Mouse (Mus musculus): Measurements from ENCODE around the gene Txndc5. TPM values are rescaled to one million over a fixed set of nuclear protein-coding genes. Genes with fewer than 3 reads are reported as not detected.

The Txndc5 gene
- polyA plus RNA-seq, 1 experiment, result 194 TPM

DNA sequence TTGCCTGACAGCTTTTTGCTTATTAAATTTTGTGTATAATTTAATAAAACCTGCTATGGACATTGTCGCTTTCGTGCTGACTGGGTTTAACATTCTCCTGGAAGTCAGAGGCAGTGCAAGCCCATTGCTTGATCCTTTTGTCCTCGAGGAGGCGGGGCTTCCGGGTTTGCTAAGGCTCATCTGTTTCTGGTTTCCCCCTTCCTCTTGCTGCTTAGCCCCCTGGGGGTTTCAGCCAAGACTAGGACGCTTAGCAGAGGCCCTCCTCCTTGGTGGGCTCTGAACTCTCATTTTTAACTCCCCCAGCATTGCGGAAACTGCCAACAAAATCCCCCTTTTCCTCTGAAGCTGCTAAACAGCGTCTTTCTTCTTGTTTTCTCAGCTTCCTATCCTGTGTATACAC is 51.7 kb downstream of the Txndc5 start:
- 55% methylated on average over 8 of the region's 8 CpGs for WGBS
- no peak for DNase-seq (ENCODE audit: low read depth, low spot score)

DNA sequence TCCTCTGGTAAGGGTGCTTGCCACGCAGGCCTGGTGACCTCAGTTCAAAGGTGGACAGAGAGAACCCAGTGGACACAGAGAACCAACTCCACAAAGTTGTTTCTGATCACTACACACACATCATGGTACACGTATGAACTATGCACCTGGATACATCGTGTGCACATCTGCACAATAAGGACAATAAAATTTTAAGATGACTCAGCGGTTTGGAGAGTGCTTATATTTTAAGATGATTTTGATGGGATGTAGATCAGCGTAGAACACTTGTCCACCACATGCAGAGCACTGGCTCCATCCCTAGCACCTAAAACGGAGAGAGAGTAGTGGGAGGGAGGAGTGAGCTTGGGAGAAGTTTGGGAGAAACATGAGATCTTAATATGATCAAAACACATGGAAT is 55.1 kb downstream of the Txndc5 start:
- no peak for DNase-seq (ENCODE audit: low read depth, low spot score)
- WGBS, result 88% methylated on average over 6 of the region's 6 CpGs

DNA sequence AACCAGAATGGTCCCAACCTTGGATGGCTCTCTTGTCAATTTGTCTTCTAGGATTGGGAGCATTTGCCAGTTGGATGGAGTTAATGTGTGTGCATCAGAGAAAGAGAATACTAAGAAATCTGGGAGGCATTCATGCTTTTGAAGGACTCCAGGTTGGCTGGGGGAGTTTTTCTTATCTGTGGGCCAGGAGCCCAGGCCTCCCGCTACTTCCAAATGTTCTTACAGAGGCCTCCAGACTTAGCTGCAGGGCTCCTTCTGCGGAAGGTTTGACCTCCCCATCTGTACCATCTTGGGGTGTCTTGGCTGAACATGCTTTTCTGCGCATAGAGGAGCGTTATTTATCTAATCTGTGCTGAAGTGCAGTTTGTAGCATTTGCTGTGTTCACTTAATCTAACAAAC is 56.0 kb downstream of the Txndc5 start:
- WGBS, result 92% methylated on average over 4 of the region's 4 CpGs
- no peak for DNase-seq (ENCODE audit: low read depth, low spot score)

DNA sequence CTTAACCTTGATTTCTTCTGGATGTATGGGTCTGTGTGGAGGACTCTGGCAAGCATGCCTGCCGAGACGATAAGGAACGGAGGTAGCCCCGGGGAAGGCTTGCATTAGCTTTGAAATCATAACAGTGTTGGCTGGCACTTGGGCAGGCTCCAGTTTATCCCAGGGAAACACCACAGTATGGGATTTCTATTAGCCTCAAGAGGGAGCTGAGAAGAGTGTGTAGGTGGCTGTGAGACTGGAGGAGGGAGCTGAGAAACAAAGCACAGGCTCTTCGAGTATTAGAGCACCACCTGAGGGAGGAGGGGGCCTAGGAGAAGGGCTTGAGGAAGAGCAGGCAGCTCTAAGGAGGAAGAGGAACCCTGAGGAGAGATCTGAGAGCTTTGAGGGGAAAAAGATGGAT is 57.7 kb downstream of the Txndc5 start:
- DNase-seq (ENCODE audit: low read depth, low spot score), result no peak
- 57% methylated on average over 5 of the region's 5 CpGs for WGBS

DNA sequence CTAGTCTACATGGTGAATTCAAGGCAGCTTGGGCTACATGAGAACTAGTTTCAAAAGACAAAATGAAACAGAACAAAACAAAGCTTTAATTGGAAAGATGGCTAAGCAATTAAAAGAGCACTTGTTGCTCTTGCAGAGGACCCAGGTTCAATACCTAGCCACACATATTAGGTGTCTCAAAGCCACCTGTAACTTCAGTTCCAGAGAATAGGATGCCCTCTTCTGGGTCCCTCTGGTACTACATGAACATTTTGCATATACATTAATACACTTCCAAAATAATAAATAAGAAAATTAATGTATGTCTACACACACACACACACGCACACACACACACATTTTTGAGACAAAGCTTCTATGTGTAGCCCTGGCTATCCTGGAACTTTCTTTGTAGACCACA is 65.2 kb downstream of the Txndc5 start:
- 87% methylated on average over 1 of the region's 1 CpGs for WGBS
- no peak for DNase-seq (ENCODE audit: low read depth, low spot score)

DNA sequence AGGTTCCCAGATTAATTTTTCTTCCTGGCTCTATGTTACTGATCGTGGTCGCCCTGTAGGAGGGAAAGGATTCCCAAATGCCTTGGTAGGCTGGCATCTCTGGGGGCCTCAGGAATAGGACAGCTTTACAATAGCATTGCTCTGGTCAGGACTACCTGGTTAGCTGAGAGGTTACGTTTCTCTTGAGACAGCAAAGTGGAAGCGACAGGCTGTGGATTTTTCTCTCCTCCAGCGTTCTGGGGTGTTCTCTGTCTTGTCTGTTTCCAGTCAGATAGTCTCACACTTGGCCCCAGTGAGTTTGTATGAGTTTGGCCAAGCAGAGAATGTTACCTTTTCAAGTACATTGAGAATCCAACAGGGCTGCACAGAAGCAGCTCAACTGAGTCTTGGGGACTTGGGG is 77.2 kb downstream of the Txndc5 start:
- WGBS, result 87% methylated on average over 5 of the region's 5 CpGs
- no peak for DNase-seq (ENCODE audit: low read depth, low spot score)

Other genes with a start within 250 kb of the Txndc5 start
- 3.0 and 5.2 TPM in 2 replicates for gene Bmp6, start 183.7 kb downstream of the Txndc5 start, polyA plus RNA-seq (2012; rRNA removed)
- gene Bloc1s5, start 106.3 kb upstream of the Txndc5 start, polyA plus RNA-seq (2012; rRNA removed), result 3.5 and 3.6 TPM in 2 replicates
- gene Eef1e1, start 130.2 kb upstream of the Txndc5 start, polyA plus RNA-seq (2012; rRNA removed), result 3.7 and 6.0 TPM in 2 replicates